Mouse (Mus musculus) kidney, embryonic 15.5 days (tissue): ENCODE results near the gene Lrrc1. TPM values are rescaled to one million over a fixed set of nuclear protein-coding genes. Genes with fewer than 3 reads are reported as not detected.

ENCODE experiments used
- ATAC-seq: fragments of 200-750 bp; cut with Nextera tagmentation; replicated peaks from 2 replicates; pipeline ENCODE4 v1.8.0; 2017; ENCODE audit warnings: moderate TSS enrichment; ENCODE audit not compliant: low FRiP score
- H3K27ac ChIP-seq: fragments of 300-500 bp; sonication (generic); 2 replicates; pipeline ENCODE4 v1.5.1; 2015; ENCODE audit warnings: mild to moderate bottlenecking, inconsistent platforms
- H3K27me3 ChIP-seq: fragments of 300-500 bp; sonication (generic); 2 replicates; pipeline ENCODE4 v1.6.1; 2015; ENCODE audit warnings: inconsistent platforms
- H3K36me3 ChIP-seq: fragments of 300-500 bp; sonication (generic); 2 replicates; pipeline ENCODE4 v1.6.1; 2015; ENCODE audit warnings: inconsistent platforms
- H3K4me1 ChIP-seq: fragments of 300-500 bp; sonication (generic); 2 replicates; pipeline ENCODE4 v1.6.1; 2015; ENCODE audit warnings: inconsistent platforms
- H3K4me2 ChIP-seq: fragments of 300-500 bp; sonication (generic); 2 replicates; pipeline ENCODE4 v1.6.1; 2015; ENCODE audit warnings: moderate library complexity, mild to moderate bottlenecking, inconsistent platforms
- H3K4me3 ChIP-seq: fragments of 300-500 bp; sonication (generic); replicated peaks from 2 replicates; pipeline ENCODE4 v1.5.1; 2015; ENCODE audit warnings: mild to moderate bottlenecking, inconsistent platforms
- H3K9ac ChIP-seq: fragments of 300-500 bp; sonication (generic); 2 replicates; pipeline ENCODE4 v1.6.1; 2015; ENCODE audit warnings: mild to moderate bottlenecking, inconsistent platforms
- H3K9me3 ChIP-seq: fragments of 300-500 bp; sonication (generic); replicated peaks from 2 replicates; pipeline ENCODE4 v1.6.1; 2016; ENCODE audit warnings: inconsistent platforms
- WGBS: fragments of 180-500 bp; shearing (Covaris S2); methylation state at CpG from one replicate; pipeline ENCODE4 v1.1.7; 2015; ENCODE audit warnings: mixed read lengths; 5-methylcytosine and 5-hydroxymethylcytosine counted together
- polyA plus RNA-seq: library from polyadenylated mRNA; unstranded; fragments of >200 nt; fragmentation: Nextera tagmentation; extraction: Ambion mirVana; gene quantifications from 2 replicates; pipeline ENCODE4 v1.2.1, GENCODE M21; 2015

Gene Lrrc1
- polyA plus RNA-seq, 1 experiment from 2014 or later: 18.8 TPM

- no peak for ATAC-seq
- Histone ChIP-seq H3K4me1 (no peaks in the 10 kb centered on the region), H3K9ac (no peak overlapping the region), H3K4me2 (no peak overlapping the region), H3K9me3 (no peaks in the 10 kb centered on the region), H3K36me3 (no peaks in the 10 kb centered on the region), H3K27ac (no peak overlapping the region), H3K27me3 (no peaks in the 10 kb centered on the region), H3K4me3 (no peak overlapping the region)
- 88% methylated on average over 11 of the region's 11 CpGs for WGBS
Observed at GRCm38 (mm10) chr9:77488611-77489010, 56.1 kb downstream of the Lrrc1 start.

GRCm38 (mm10) chr9:77487427-77487826 is 57.2 kb downstream of the Lrrc1 start:
- ATAC-seq: no peak
- no peak overlapping the region for H3K27ac ChIP-seq
- no peak overlapping the region for H3K9ac ChIP-seq
- H3K36me3 ChIP-seq: no peaks in the 10 kb centered on the region
- 84% methylated on average over 7 of the region's 7 CpGs for WGBS
- no peak overlapping the region for H3K4me3 ChIP-seq
- H3K4me1 ChIP-seq: peaks cover 8% of the 10 kb centered on the region
- H3K4me2 ChIP-seq: no peak overlapping the region
- no peaks in the 10 kb centered on the region for H3K9me3 ChIP-seq
- H3K27me3 ChIP-seq: no peaks in the 10 kb centered on the region

- peaks cover 19% of the 10 kb centered on the region for H3K4me1 ChIP-seq
- H3K9ac ChIP-seq: no peak overlapping the region
- 91% methylated on average over 12 of the region's 12 CpGs for WGBS
- no peak overlapping the region for H3K27ac ChIP-seq
- H3K4me3 ChIP-seq: no peak overlapping the region
- no peak overlapping the region for H3K4me2 ChIP-seq
- no peak for ATAC-seq
- no peaks in the 10 kb centered on the region for H3K36me3 ChIP-seq
- no peaks in the 10 kb centered on the region for H3K9me3 ChIP-seq
- H3K27me3 ChIP-seq: no peaks in the 10 kb centered on the region
Observed at GRCm38 (mm10) chr9:77485915-77486314, 58.8 kb downstream of the Lrrc1 start.

- no peak overlapping the region for H3K27ac ChIP-seq
- no peak for ATAC-seq
- H3K4me1 ChIP-seq: peaks cover 31% of the 10 kb centered on the region
- H3K9ac ChIP-seq: no peak overlapping the region
- no peak overlapping the region for H3K4me3 ChIP-seq
- H3K4me2 ChIP-seq: no peak overlapping the region
- WGBS: 92% methylated on average over 10 of the region's 10 CpGs
- no peaks in the 10 kb centered on the region for H3K36me3 ChIP-seq
- no peaks in the 10 kb centered on the region for H3K27me3 ChIP-seq
- no peaks in the 10 kb centered on the region for H3K9me3 ChIP-seq
Observed at GRCm38 (mm10) chr9:77484751-77485150, 59.9 kb downstream of the Lrrc1 start.

GRCm38 (mm10) chr9:77483559-77483958 is 61.1 kb downstream of the Lrrc1 start:
- no peak for ATAC-seq
- H3K27me3 ChIP-seq: no peaks in the 10 kb centered on the region
- H3K9ac ChIP-seq: no peak overlapping the region
- H3K9me3 ChIP-seq: no peaks in the 10 kb centered on the region
- no peaks in the 10 kb centered on the region for H3K36me3 ChIP-seq
- no peak overlapping the region for H3K4me3 ChIP-seq
- no peak overlapping the region for H3K4me2 ChIP-seq
- no peak overlapping the region for H3K27ac ChIP-seq
- peaks cover 35% of the 10 kb centered on the region for H3K4me1 ChIP-seq
- WGBS: 98% methylated on average over 3 of the region's 3 CpGs

GRCm38 (mm10) chr9:77482281-77482680 is 62.4 kb downstream of the Lrrc1 start:
- Histone ChIP-seq H3K36me3 (no peaks in the 10 kb centered on the region), H3K4me3 (no peak overlapping the region), H3K9ac (no peak overlapping the region), H3K27me3 (no peaks in the 10 kb centered on the region), H3K27ac (no peak overlapping the region), H3K9me3 (no peaks in the 10 kb centered on the region), H3K4me2 (no peak overlapping the region), H3K4me1 (peaks cover 36% of the 10 kb centered on the region)
- WGBS: 65% methylated on average over 5 of the region's 5 CpGs
- no peak for ATAC-seq

- Histone ChIP-seq H3K4me3 (no peak overlapping the region), H3K27ac (no peak overlapping the region), H3K9me3 (no peaks in the 10 kb centered on the region), H3K4me2 (no peak overlapping the region), H3K36me3 (no peaks in the 10 kb centered on the region), H3K27me3 (no peaks in the 10 kb centered on the region), H3K4me1 (peaks cover 40% of the 10 kb centered on the region), H3K9ac (no peak overlapping the region)
- no peak for ATAC-seq
- 57% methylated on average over 7 of the region's 7 CpGs for WGBS
Observed at GRCm38 (mm10) chr9:77481380-77481779, 63.3 kb downstream of the Lrrc1 start.

- H3K36me3 ChIP-seq: no peaks in the 10 kb centered on the region
- no peaks in the 10 kb centered on the region for H3K27me3 ChIP-seq
- no peak overlapping the region for H3K27ac ChIP-seq
- no peak overlapping the region for H3K9ac ChIP-seq
- H3K4me2 ChIP-seq: no peak overlapping the region
- ATAC-seq: no peak
- H3K4me1 ChIP-seq: peaks cover 43% of the 10 kb centered on the region
- no peak overlapping the region for H3K4me3 ChIP-seq
- H3K9me3 ChIP-seq: no peaks in the 10 kb centered on the region
- 69% methylated on average over 9 of the region's 9 CpGs for WGBS
Observed at GRCm38 (mm10) chr9:77480574-77481319, 63.9 kb downstream of the Lrrc1 start.

- Histone ChIP-seq H3K4me2 (no peak overlapping the region), H3K9ac (no peak overlapping the region), H3K4me3 (no peak overlapping the region), H3K27me3 (no peaks in the 10 kb centered on the region), H3K36me3 (no peaks in the 10 kb centered on the region), H3K27ac (peak overlapping the region; percentile 5; the same call in 1 of the 2 replicates), H3K9me3 (no peaks in the 10 kb centered on the region), H3K4me1 (peaks cover 43% of the 10 kb centered on the region)
- WGBS: 51% methylated on average over 7 of the region's 7 CpGs
- ATAC-seq: peak; percentile 57; the same call in 1 of the 2 replicates
Observed at GRCm38 (mm10) chr9:77480001-77480400, 64.7 kb downstream of the Lrrc1 start.

GRCm38 (mm10) chr9:77478166-77478920 is 66.3 kb downstream of the Lrrc1 start:
- H3K4me3 ChIP-seq: no peak overlapping the region
- no peak overlapping the region for H3K9ac ChIP-seq
- no peaks in the 10 kb centered on the region for H3K9me3 ChIP-seq
- peaks cover 46% of the 10 kb centered on the region for H3K4me1 ChIP-seq
- no peak for ATAC-seq
- H3K4me2 ChIP-seq: no peak overlapping the region
- no peaks in the 10 kb centered on the region for H3K27me3 ChIP-seq
- no peaks in the 10 kb centered on the region for H3K36me3 ChIP-seq
- WGBS: 75% methylated on average over 10 of the region's 10 CpGs
- H3K27ac ChIP-seq: no peak overlapping the region

- H3K4me3 ChIP-seq: no peak overlapping the region
- no peaks in the 10 kb centered on the region for H3K27me3 ChIP-seq
- H3K4me2 ChIP-seq: no peak overlapping the region
- H3K9me3 ChIP-seq: no peaks in the 10 kb centered on the region
- no peaks in the 10 kb centered on the region for H3K36me3 ChIP-seq
- H3K27ac ChIP-seq: 0 out of 2 replicates have a peak overlapping the region, but pooled peaks have one; percentile 19
- WGBS: 66% methylated on average over 4 of the region's 4 CpGs
- ATAC-seq: no peak
- H3K4me1 ChIP-seq: peaks cover 44% of the 10 kb centered on the region
- H3K9ac ChIP-seq: no peak overlapping the region
Observed at GRCm38 (mm10) chr9:77474535-77474934, 70.1 kb downstream of the Lrrc1 start.

- Histone ChIP-seq H3K27me3 (no peaks in the 10 kb centered on the region), H3K4me3 (no peak overlapping the region), H3K27ac (no peak overlapping the region), H3K4me1 (peaks cover 49% of the 10 kb centered on the region), H3K9ac (no peak overlapping the region), H3K36me3 (peaks cover 7% of the 10 kb centered on the region), H3K4me2 (no peak overlapping the region), H3K9me3 (no peaks in the 10 kb centered on the region)
- no peak for ATAC-seq
- WGBS: 26% methylated on average over 8 of the region's 8 CpGs
Observed at GRCm38 (mm10) chr9:77472557-77472956, 72.1 kb downstream of the Lrrc1 start.
